Mouse (Mus musculus) heart, adult 2 months (tissue): ENCODE measurements at regions not wholly inside any gene's neighbourhood (a gene's known extent, or its start where the extent isn't known, plus 50 kb on each side); places are given as distances from the start of the nearest gene placed in this dataset.

Experiments
- DNase-seq, 2 experiments: peaks; one replicate each; pipeline ENCODE4 v3.0.0; 2021
- H3K27ac ChIP-seq: fragments of 200-600 bp; 2 replicates; pipeline ENCODE4 v1.8.1; 2022
- H3K27me3 ChIP-seq: fragments of 200-500 bp; 2 replicates; pipeline ENCODE4 v1.6.1; 2012; ENCODE audit warnings: mild to moderate bottlenecking, low read length, inconsistent platforms, mixed read lengths; ENCODE audit not compliant: control insufficient read depth, insufficient read depth
- H3K36me3 ChIP-seq: fragments of 200-500 bp; 2 replicates; pipeline ENCODE4 v1.6.1; 2012; ENCODE audit warnings: low read length, inconsistent platforms; ENCODE audit not compliant: control insufficient read depth, insufficient read depth
- H3K4me1 ChIP-seq: fragments of 200-500 bp; 2 replicates; pipeline ENCODE4 v1.6.1; 2011; ENCODE audit warnings: low read length; ENCODE audit not compliant: control insufficient read depth, insufficient read depth
- H3K4me3 ChIP-seq: fragments of 200-600 bp; 2 replicates; pipeline ENCODE4 v1.8.1; 2022
- H3K79me2 ChIP-seq: fragments of 200-500 bp; replicated peaks from 2 replicates; pipeline ENCODE4 v1.6.1; 2012; ENCODE audit warnings: mild to moderate bottlenecking, inconsistent platforms, low read length, moderate library complexity, mixed read lengths; ENCODE audit not compliant: control insufficient read depth, insufficient read depth
- H3K9ac ChIP-seq: fragments of 200-500 bp; 2 replicates; pipeline ENCODE4 v1.6.1; 2012; ENCODE audit warnings: low read depth, mild to moderate bottlenecking, control low read depth, inconsistent platforms, low read length, mixed read lengths
- CTCF ChIP-seq: fragments of 200-600 bp; IDR thresholded peaks from 2 replicates; pipeline ENCODE4 v1.8.1; 2022; ENCODE audit warnings: antibody characterized with exemption, mild to moderate bottlenecking, moderate library complexity
- EP300 ChIP-seq: fragments of 200-500 bp; IDR thresholded peaks from 2 replicates; pipeline ENCODE4 v1.6.1; 2011; ENCODE audit warnings: low read depth, low read length, control low read depth; ENCODE audit not compliant: insufficient read depth
- POLR2A ChIP-seq: fragments of 200-500 bp; IDR thresholded peaks from 2 replicates; pipeline ENCODE4 v1.6.1; 2011; ENCODE audit warnings: mild to moderate bottlenecking, low read depth, low read length, control low read depth; ENCODE audit not compliant: insufficient read depth
- WGBS: fragments of 180-500 bp; shearing (Covaris S2); methylation state at CpG from one replicate; pipeline ENCODE4 v1.1.7; 2018; 5-methylcytosine and 5-hydroxymethylcytosine counted together
- intact Hi-C: fragments of 180-260 bp; cut with DNase I; formaldehyde crosslinking; loops from one replicate; pipeline ENCODE4 v1.15.1; 2025

- H3K36me3 ChIP-seq = no peaks in the 10 kb centered on the region
- no peak for DNase-seq
- no peaks in the 10 kb centered on the region for H3K27me3 ChIP-seq
- 69% methylated on average over 2 of the region's 2 CpGs for WGBS
- H3K79me2 ChIP-seq = no peaks in the 10 kb centered on the region
- H3K9ac ChIP-seq = no peak overlapping the region
- no peak overlapping the region for H3K4me3 ChIP-seq
- TF ChIP-seq POLR2A (no peak), CTCF (no peak), EP300 (no peak)
- intact Hi-C loops = no loop called here
- H3K27ac ChIP-seq = no peak overlapping the region
- H3K4me1 ChIP-seq = no peaks in the 10 kb centered on the region
Observed at GRCm38 (mm10) chr6:66068874-66069273, 116.5 kb downstream of the 4930544G11Rik start.

GRCm38 (mm10) chr6:66077445-66077844 lies 125.0 kb downstream of the 4930544G11Rik start:
- Histone ChIP-seq H3K9ac (no peak overlapping the region), H3K4me1 (no peaks in the 10 kb centered on the region), H3K4me3 (no peak overlapping the region), H3K27ac (no peak overlapping the region), H3K79me2 (no peaks in the 10 kb centered on the region), H3K36me3 (no peaks in the 10 kb centered on the region), H3K27me3 (no peaks in the 10 kb centered on the region)
- WGBS = 48% methylated on average over 2 of the region's 2 CpGs
- intact Hi-C loops = no loop called here
- no peak for TF ChIP-seq CTCF
- TF ChIP-seq POLR2A = no peak
- no peak for TF ChIP-seq EP300
- no peak for DNase-seq

GRCm38 (mm10) chr6:66078769-66079168 lies 126.4 kb downstream of the 4930544G11Rik start:
- 89% methylated on average over 1 of the region's 1 CpGs for WGBS
- no peak for DNase-seq
- Histone ChIP-seq H3K27ac (no peak overlapping the region), H3K9ac (no peak overlapping the region), H3K36me3 (no peaks in the 10 kb centered on the region), H3K79me2 (no peaks in the 10 kb centered on the region), H3K27me3 (no peaks in the 10 kb centered on the region), H3K4me1 (no peaks in the 10 kb centered on the region), H3K4me3 (no peak overlapping the region)
- intact Hi-C loops = no loop called here
- no peak for TF ChIP-seq CTCF
- TF ChIP-seq EP300 = no peak

GRCm38 (mm10) chr6:66101555-66102071 lies 149.2 kb downstream of the 4930544G11Rik start:
- no peak for DNase-seq
- H3K27me3 ChIP-seq = no peaks in the 10 kb centered on the region
- no peaks in the 10 kb centered on the region for H3K4me1 ChIP-seq
- no peak overlapping the region for H3K27ac ChIP-seq
- no peak overlapping the region for H3K9ac ChIP-seq
- intact Hi-C loops = no loop called here
- 41% methylated on average over 3 of the region's 3 CpGs for WGBS
- no peaks in the 10 kb centered on the region for H3K36me3 ChIP-seq
- H3K4me3 ChIP-seq = no peak overlapping the region
- TF ChIP-seq CTCF (no peak), POLR2A (no peak), EP300 (no peak)
- H3K79me2 ChIP-seq = no peaks in the 10 kb centered on the region

GRCm38 (mm10) chr6:66114366-66114765 lies 162.0 kb downstream of the 4930544G11Rik start:
- no peak overlapping the region for H3K9ac ChIP-seq
- H3K27me3 ChIP-seq = no peaks in the 10 kb centered on the region
- intact Hi-C loops = no loop called here
- H3K36me3 ChIP-seq = no peaks in the 10 kb centered on the region
- TF ChIP-seq POLR2A (no peak), CTCF (no peak), EP300 (no peak)
- no peak overlapping the region for H3K27ac ChIP-seq
- 83% methylated on average over 6 of the region's 6 CpGs for WGBS
- no peak for DNase-seq
- H3K79me2 ChIP-seq = no peaks in the 10 kb centered on the region
- H3K4me1 ChIP-seq = no peaks in the 10 kb centered on the region
- no peak overlapping the region for H3K4me3 ChIP-seq

- TF ChIP-seq EP300 (no peak), CTCF (no peak), POLR2A (no peak)
- no peak overlapping the region for H3K4me3 ChIP-seq
- H3K79me2 ChIP-seq = no peaks in the 10 kb centered on the region
- WGBS = 68% methylated on average over 5 of the region's 5 CpGs
- H3K27ac ChIP-seq = no peak overlapping the region
- H3K9ac ChIP-seq = no peak overlapping the region
- no peaks in the 10 kb centered on the region for H3K36me3 ChIP-seq
- no peaks in the 10 kb centered on the region for H3K27me3 ChIP-seq
- no peak for DNase-seq
- H3K4me1 ChIP-seq = no peaks in the 10 kb centered on the region
- intact Hi-C loops = no loop called here
Observed at GRCm38 (mm10) chr6:66121479-66122183, 169.2 kb downstream of the 4930544G11Rik start.
